In the genomic region with DNA sequence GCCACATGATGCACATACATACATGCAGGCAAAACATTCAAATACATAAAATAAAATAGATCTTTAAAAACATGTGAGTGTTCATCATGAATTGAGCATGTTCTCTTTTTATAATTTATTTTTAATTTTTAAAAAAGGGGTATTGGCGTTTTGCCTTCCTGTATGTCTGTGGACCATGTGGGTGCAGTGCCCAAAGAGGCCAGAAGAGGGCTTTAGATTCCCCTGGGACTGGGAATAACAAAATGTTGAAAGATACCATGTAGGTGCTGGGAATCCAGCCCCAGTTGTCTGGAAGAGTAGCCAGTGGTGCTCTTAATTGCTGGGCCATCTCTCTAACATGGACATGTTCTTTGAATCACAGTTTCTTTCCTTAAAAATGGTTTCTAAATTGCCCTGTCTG, we compare ENCODE assay signal across 9 mouse cellular contexts.
A peak's percentile ranks its signal among the peaks of the same experiment; 100 is the strongest.
DNase-seq lines count a peak whose midpoint lies in the region; ATAC-seq and TF ChIP-seq lines count a peak whose summit lies in the region.
"Had no signal": no experiment of that assay in that cellular context is flagged by ENCODE, and none has a peak within 500 bp of the region (broad histone marks: within the 10 kb centered on the region; RNA-seq: fewer than 3 reads in every experiment).

No protein-coding gene starts in this region.

- no peaks in the 10 kb centered on the region for H3K4me1 ChIP-seq in heart, adult 2 months (ENCODE audit: control insufficient read depth, insufficient read depth, low read length)
- H3K4me1 ChIP-seq in lung, embryonic 14.5 days (ENCODE audit: insufficient read depth) = no peaks in the 10 kb centered on the region
- peaks cover 32% of the 10 kb centered on the region for H3K4me1 ChIP-seq in E14TG2a.4 (replicated peaks; ENCODE audit: low read depth, low read length)

- no peak overlapping the region for H3K9ac ChIP-seq in heart, adult 2 months (ENCODE audit: low read depth, low read length)
- no peak overlapping the region for H3K9ac ChIP-seq in lung, embryonic 14.5 days
- H3K9ac ChIP-seq: limb, embryonic 13.5 days had no signal

- intact Hi-C loops in heart, adult 2 months (cut with DNase I) = no loop called here
- intact Hi-C loops in heart, postnatal 14 days (cut with DNase I) = loop anchor here (5.0 kb wide), 1 partner anchor 125 kb away; the partner anchor contains the start of gene Tgfb3

- no peak overlapping the region for H3K27ac ChIP-seq in heart, adult 2 months
- H3K27ac ChIP-seq in lung, embryonic 14.5 days (ENCODE audit: low read depth) = no peak overlapping the region
- H3K27ac ChIP-seq: limb, embryonic 13.5 days had no signal

- TF ChIP-seq POLR2A in heart, adult 2 months (IDR thresholded peaks at IDR 0.05; ENCODE audit: insufficient read depth, low read depth, low read length) = no peak
- no peak for TF ChIP-seq POLR2A in brain, embryonic 14.5 days (IDR thresholded peaks at IDR 0.05; ENCODE audit: borderline replicate concordance, extremely low read depth, insufficient read depth, insufficient read length, poor library complexity, severe bottlenecking)

- H3K9me3 ChIP-seq in lung, embryonic 14.5 days (ENCODE audit: low read depth, low read length) = no peaks in the 10 kb centered on the region
- no peaks in the 10 kb centered on the region for H3K9me3 ChIP-seq in E14TG2a.4 (ENCODE audit: low read length)
- H3K9me3 ChIP-seq: limb, embryonic 13.5 days had no signal

- H3K36me3 ChIP-seq in heart, adult 2 months (ENCODE audit: control insufficient read depth, insufficient read depth, low read length) = no peaks in the 10 kb centered on the region
- 0 out of 2 replicates have a peak, but pooled peaks cover 7% of the 10 kb centered on the region for H3K36me3 ChIP-seq in lung, embryonic 14.5 days (ENCODE audit: insufficient read depth)
- H3K36me3 ChIP-seq in E14TG2a.4 (ENCODE audit: insufficient read depth, low read length) = 0 out of 2 replicates have a peak, but pooled peaks cover 13% of the 10 kb centered on the region

- no peaks in the 10 kb centered on the region for H3K27me3 ChIP-seq in heart, adult 2 months (ENCODE audit: control insufficient read depth, insufficient read depth, low read length)
- no peaks in the 10 kb centered on the region for H3K27me3 ChIP-seq in lung, embryonic 14.5 days (ENCODE audit: insufficient read depth, low read length)
- no peaks in the 10 kb centered on the region for H3K27me3 ChIP-seq in E14TG2a.4 (ENCODE audit: insufficient read depth, low read length)
- H3K27me3 ChIP-seq: limb, embryonic 13.5 days had no signal

- H3K4me3 ChIP-seq in heart, adult 2 months = no peak overlapping the region
- H3K4me3 ChIP-seq in lung, embryonic 14.5 days (ENCODE audit: low read depth, low read length) = no peak overlapping the region
- H3K4me3 ChIP-seq in E14TG2a.4 (replicated peaks; ENCODE audit: low read length) = no peak overlapping the region
- H3K4me3 ChIP-seq: limb, embryonic 13.5 days had no signal

- no peak for TF ChIP-seq EP300 in heart, adult 2 months (IDR thresholded peaks at IDR 0.05; ENCODE audit: insufficient read depth, low read depth, low read length)

- no peak for ATAC-seq in lung, embryonic 14.5 days (ENCODE audit: insufficient read depth)

- TF ChIP-seq CTCF in heart, adult 2 months (IDR thresholded peaks at IDR 0.05) = peak; percentile 62
- TF ChIP-seq CTCF in lung, embryonic 14.5 days (IDR thresholded peaks at IDR 0.05; ENCODE audit: low read depth) = peak; percentile 44
- peak; percentile 65 for TF ChIP-seq CTCF in E14TG2a.4 (conservative IDR thresholded peaks at IDR 0.05; ENCODE audit: low read length)
- peak; percentile 37; the same call in 1 of the 2 replicates for TF ChIP-seq CTCF in brain, embryonic 14.5 days (IDR thresholded peaks at IDR 0.05; ENCODE audit: borderline replicate concordance, extremely low read depth, insufficient read depth, insufficient read length)

- WGBS in heart, adult 2 months = 96% methylated on average over 1 of the region's 1 CpGs
- 93% methylated on average over 1 of the region's 1 CpGs for WGBS in lung, embryonic 14.5 days

- no peaks in the 10 kb centered on the region for H3K79me2 ChIP-seq in heart, adult 2 months (replicated peaks; ENCODE audit: control insufficient read depth, insufficient read depth, low read length)

- no peak overlapping the region for H3K4me2 ChIP-seq in lung, embryonic 14.5 days
- H3K4me2 ChIP-seq: limb, embryonic 13.5 days had no signal

- DNase-seq in heart, adult 2 months = no peak
- DNase-seq in heart, postnatal 14 days = no peak
- no peak for DNase-seq in lung, embryonic 14.5 days
- DNase-seq in lung, postnatal 10 days = no peak
- no peak for DNase-seq in brain, embryonic 14.5 days (ENCODE audit: low read depth)
- no peak for DNase-seq in neural tube, embryonic 10.5 days (ENCODE audit: extremely low spot score, low spot score)
- no peak for DNase-seq in ovary, postnatal 10 days (ENCODE audit: low spot score)
